Mouse (Mus musculus): ENCODE results near the gene Znrf4. TPM values are rescaled to one million over a fixed set of nuclear protein-coding genes. Genes with fewer than 3 reads are reported as not detected.
A peak's percentile ranks its signal among the peaks of the same experiment; 100 is the strongest.

Znrf4 gene
- polyA plus RNA-seq, 1 experiment from 2014 or later = 0.14 TPM

GRCm38 (mm10) chr17:56461771-56462743 is 50.2 kb downstream of the Znrf4 start:
- Histone ChIP-seq H3K27ac (replicated peaks) (peak overlapping the region; percentile 94), H3K27me3 (no peaks in the 10 kb centered on the region), H3K9me3 (no peaks in the 10 kb centered on the region), H3K4me1 (peaks cover 91% of the 10 kb centered on the region), H3K36me3 (peaks cover 9% of the 10 kb centered on the region), H3K4me2 (replicated peaks) (peak overlapping the region; percentile 65), H3K4me3 (peak overlapping the region; percentile 59), H3K9ac (replicated peaks) (peak overlapping the region; percentile 55)
- peak; percentile 93 for ATAC-seq (replicated peaks)
- WGBS = under 1% methylated on average over 77 of the region's 77 CpGs

Other genes starting within 250 kb of the Znrf4 start
- gene Ticam1, start 235.6 kb downstream of the Znrf4 start, polyA plus RNA-seq (2015; fragmentation: Nextera tagmentation; extraction: Ambion mirVana) = 1.3 and 1.7 TPM in 2 replicates
- 10.9 and 13.6 TPM in 2 replicates for gene Plin3, start 219.6 kb downstream of the Znrf4 start, polyA plus RNA-seq (2015; fragmentation: Nextera tagmentation; extraction: Ambion mirVana)
- gene Arrdc5, start 212.1 kb downstream of the Znrf4 start, polyA plus RNA-seq (2015; fragmentation: Nextera tagmentation; extraction: Ambion mirVana) = not detected in 2 replicates
- 55.6 and 65.1 TPM in 2 replicates for gene Uhrf1, start 209.1 kb downstream of the Znrf4 start, polyA plus RNA-seq (2015; fragmentation: Nextera tagmentation; extraction: Ambion mirVana)
- gene Kdm4b, start 186.4 kb downstream of the Znrf4 start, polyA plus RNA-seq (2015; fragmentation: Nextera tagmentation; extraction: Ambion mirVana) = 81.2 and 81.5 TPM in 2 replicates
- 375 and 409 TPM in 2 replicates for gene Ptprs, start 35.9 kb downstream of the Znrf4 start, polyA plus RNA-seq (2015; fragmentation: Nextera tagmentation; extraction: Ambion mirVana)
- 1.5 TPM in 2 replicates for gene Gm20219, start 42.0 kb upstream of the Znrf4 start, polyA plus RNA-seq (2015; fragmentation: Nextera tagmentation; extraction: Ambion mirVana)
- 76.1 and 84.7 TPM in 2 replicates for gene Safb2, start 72.2 kb upstream of the Znrf4 start, polyA plus RNA-seq (2015; fragmentation: Nextera tagmentation; extraction: Ambion mirVana)
- 125 and 132 TPM in 2 replicates for gene Safb, start 72.4 kb upstream of the Znrf4 start, polyA plus RNA-seq (2015; fragmentation: Nextera tagmentation; extraction: Ambion mirVana)
- 194 and 210 TPM in 2 replicates for gene 2410015M20Rik, start 97.3 kb upstream of the Znrf4 start, polyA plus RNA-seq (2015; fragmentation: Nextera tagmentation; extraction: Ambion mirVana)
- 1,126 and 1,235 TPM in 2 replicates for gene Rpl36, start 101.0 kb upstream of the Znrf4 start, polyA plus RNA-seq (2015; fragmentation: Nextera tagmentation; extraction: Ambion mirVana)
- 47.7 and 49.9 TPM in 2 replicates for gene Lonp1, start 114.5 kb upstream of the Znrf4 start, polyA plus RNA-seq (2015; fragmentation: Nextera tagmentation; extraction: Ambion mirVana)
- gene Catsperd, start 115.7 kb upstream of the Znrf4 start, polyA plus RNA-seq (2015; fragmentation: Nextera tagmentation; extraction: Ambion mirVana) = 0.98 and 1.1 TPM in 2 replicates
- gene Ranbp3, start 160.9 kb upstream of the Znrf4 start, polyA plus RNA-seq (2015; fragmentation: Nextera tagmentation; extraction: Ambion mirVana) = 114 and 115 TPM in 2 replicates
- gene Ndufa11, start 205.3 kb upstream of the Znrf4 start, polyA plus RNA-seq (2015; fragmentation: Nextera tagmentation; extraction: Ambion mirVana) = 425 and 444 TPM in 2 replicates
- gene Vmac, start 205.6 kb upstream of the Znrf4 start, polyA plus RNA-seq (2015; fragmentation: Nextera tagmentation; extraction: Ambion mirVana) = 18.4 and 20.3 TPM in 2 replicates
- 0.97 and 1.2 TPM in 2 replicates for gene Nrtn, start 245.1 kb upstream of the Znrf4 start, polyA plus RNA-seq (2015; fragmentation: Nextera tagmentation; extraction: Ambion mirVana)

Measured in forebrain, embryonic 15.5 days (tissue).